Mouse (Mus musculus) MEL (cell line): Measurements from ENCODE around the gene Myh2. TPM values are rescaled to one million over a fixed set of nuclear protein-coding genes. Genes with fewer than 3 reads are reported as not detected.

Experiments used
- DNase-seq: peaks from one replicate; pipeline ENCODE4 v3.0.0; 2011; ENCODE audit warnings: low read depth, low spot score
- H3K27ac ChIP-seq: 2 replicates; pipeline ENCODE4 v1.5.1; 2012; ENCODE audit warnings: low read depth, mild to moderate bottlenecking, control low read depth, low read length, moderate library complexity; ENCODE audit not compliant: control insufficient read depth
- H3K27me3 ChIP-seq, 2 experiments: fragments of 150-350 bp in 1 of 2; sonication (generic) in 1 of 2; 2 replicates each; pipeline ENCODE4 v1.6.1; 2012; ENCODE audit warnings: low read length in 2 of 2, mild to moderate bottlenecking in 2 of 2, improper control_type of control experiment in 1 of 2, moderate library complexity in 1 of 2; ENCODE audit not compliant: insufficient read depth in 2 of 2, control insufficient read depth in 1 of 2
- H3K36me3 ChIP-seq, 2 experiments: 2 replicates each; pipeline ENCODE4 v1.6.1; 2012 to 2014; ENCODE audit warnings: low read length in 2 of 2, improper control_type of control experiment in 1 of 2, inconsistent platforms in 1 of 2, mild to moderate bottlenecking in 1 of 2; ENCODE audit not compliant: insufficient read depth in 2 of 2, control insufficient read depth in 1 of 2
- H3K4me1 ChIP-seq, 2 experiments: fragments of 150-350 bp in 1 of 2; sonication (generic) in 1 of 2; 2 replicates each; pipeline ENCODE4 v1.6.1; 2012; ENCODE audit warnings: low read length in 2 of 2, improper control_type of control experiment in 1 of 2, mild to moderate bottlenecking in 1 of 2; ENCODE audit not compliant: insufficient read depth in 2 of 2, control insufficient read depth in 1 of 2
- H3K4me3 ChIP-seq, 2 experiments: fragments of 150-350 bp in 1 of 2; sonication (generic) in 1 of 2; 2 replicates each; pipeline ENCODE4 v1.5.1; 2012; ENCODE audit warnings: low read depth in 2 of 2, low read length in 2 of 2, mild to moderate bottlenecking in 2 of 2, moderate library complexity in 2 of 2, control low read depth in 1 of 2, improper control_type of control experiment in 1 of 2; ENCODE audit not compliant: control insufficient read depth in 1 of 2, insufficient read depth in 1 of 2
- H3K79me2 ChIP-seq: 2 replicates; pipeline ENCODE4 v1.6.1; 2012; ENCODE audit warnings: mild to moderate bottlenecking, low read length, moderate library complexity; ENCODE audit not compliant: control insufficient read depth, poor library complexity, insufficient read depth
- H3K9ac ChIP-seq: 2 replicates; pipeline ENCODE4 v1.6.1; 2012; ENCODE audit warnings: low read depth, mild to moderate bottlenecking, control low read depth, low read length, moderate library complexity; ENCODE audit not compliant: control insufficient read depth, poor library complexity, severe bottlenecking
- H3K9me3 ChIP-seq: fragments of 150-350 bp; sonication (generic); replicated peaks from 2 replicates; pipeline ENCODE4 v1.6.1; 2012; ENCODE audit warnings: mild to moderate bottlenecking, low read length, improper control_type of control experiment, moderate library complexity; ENCODE audit not compliant: insufficient read depth
- ELF1 ChIP-seq: IDR thresholded peaks from 2 replicates; pipeline ENCODE4 v1.6.1; 2014; ENCODE audit warnings: low read depth, mild to moderate bottlenecking, inconsistent platforms, low read length, improper control_type of control experiment, moderate library complexity
- KAT2A ChIP-seq: conservative IDR thresholded peaks from 2 replicates; pipeline ENCODE4 v1.6.1; 2012; ENCODE audit warnings: low read depth, low read length, improper control_type of control experiment, inconsistent platforms
- MEF2A ChIP-seq: IDR thresholded peaks from 2 replicates; pipeline ENCODE4 v1.6.1; 2014; ENCODE audit warnings: low read depth, mild to moderate bottlenecking, inconsistent platforms, low read length, improper control_type of control experiment; ENCODE audit not compliant: poor library complexity, insufficient replicate concordance, severe bottlenecking; ENCODE audit errors: extremely low read depth
- MYB ChIP-seq: IDR thresholded peaks from 2 replicates; pipeline ENCODE4 v1.6.1; 2011; ENCODE audit warnings: mild to moderate bottlenecking, low read depth, low read length, improper control_type of control experiment
- POLR2AphosphoS5 ChIP-seq: IDR thresholded peaks from 2 replicates; pipeline ENCODE4 v1.6.1; 2012; ENCODE audit warnings: low read depth, borderline replicate concordance, mild to moderate bottlenecking, inconsistent platforms, low read length, moderate library complexity, mixed read lengths
- RAD21 ChIP-seq: IDR thresholded peaks from 2 replicates; pipeline ENCODE4 v1.6.1; 2011; ENCODE audit warnings: mild to moderate bottlenecking, low read depth, low read length, improper control_type of control experiment
- SIN3A ChIP-seq: IDR thresholded peaks from 2 replicates; pipeline ENCODE4 v1.6.1; 2012; ENCODE audit warnings: low read length, improper control_type of control experiment, inconsistent platforms
- SMC3 ChIP-seq: IDR thresholded peaks from 2 replicates; pipeline ENCODE4 v1.6.1; 2011; ENCODE audit warnings: low read depth, low read length, improper control_type of control experiment
- TBP ChIP-seq: IDR thresholded peaks from 2 replicates; pipeline ENCODE4 v1.8.0; 2011; ENCODE audit warnings: low read depth, low read length, improper control_type of control experiment
- UBTF ChIP-seq: IDR thresholded peaks from 2 replicates; pipeline ENCODE4 v1.6.1; 2012; ENCODE audit warnings: low read depth, mild to moderate bottlenecking, inconsistent platforms, low read length, improper control_type of control experiment, moderate library complexity, borderline replicate concordance; ENCODE audit not compliant: insufficient read depth
- USF1 ChIP-seq: IDR thresholded peaks from 2 replicates; pipeline ENCODE4 v1.6.1; 2014; ENCODE audit warnings: low read depth, mild to moderate bottlenecking, inconsistent platforms, low read length, improper control_type of control experiment, moderate library complexity
- USF2 ChIP-seq, 2 experiments: IDR thresholded peaks; 2 replicates each; pipeline ENCODE4 v1.6.1; 2011 to 2012; ENCODE audit warnings: improper control_type of control experiment in 2 of 2, low read length in 2 of 2, borderline replicate concordance in 1 of 2, inconsistent platforms in 1 of 2, low read depth in 1 of 2, mild to moderate bottlenecking in 1 of 2; ENCODE audit not compliant: insufficient read depth in 1 of 2
- ZKSCAN1 ChIP-seq: IDR thresholded peaks from 2 replicates; pipeline ENCODE4 v1.6.1; 2012; ENCODE audit warnings: low read depth, mild to moderate bottlenecking, inconsistent platforms, low read length, improper control_type of control experiment, moderate library complexity
- ZMIZ1 ChIP-seq: IDR thresholded peaks from 2 replicates; pipeline ENCODE4 v1.6.1; 2012; ENCODE audit warnings: low read depth, mild to moderate bottlenecking, inconsistent platforms, low read length, improper control_type of control experiment, moderate library complexity
- polyA plus RNA-seq, 2 experiments: library from polyadenylated mRNA; stranded (reverse) in 1 of 2; unstranded in 1 of 2; fragments of >175 nt in 1 of 2; fragments of >200 nt in 1 of 2; gene quantifications; 2 replicates each; pipeline versions ENCODE4 v1.2.1 to v1.2.4; 2012; ENCODE audit warnings: low replicate concordance in 2 of 2, low read depth in 1 of 2; ENCODE audit not compliant: insufficient read length in 2 of 2, insufficient read depth in 1 of 2, missing spikeins in 1 of 2
- total RNA-seq: library from RNA; depleted of rRNA; stranded (reverse); fragments of 300-350 nt; gene quantifications from 2 replicates; pipeline ENCODE4 v1.2.3, GENCODE M21; 2012; rRNA removed

Gene Myh2
- not detected in 2 replicates for total RNA-seq
- polyA plus RNA-seq = not detected

DNA sequence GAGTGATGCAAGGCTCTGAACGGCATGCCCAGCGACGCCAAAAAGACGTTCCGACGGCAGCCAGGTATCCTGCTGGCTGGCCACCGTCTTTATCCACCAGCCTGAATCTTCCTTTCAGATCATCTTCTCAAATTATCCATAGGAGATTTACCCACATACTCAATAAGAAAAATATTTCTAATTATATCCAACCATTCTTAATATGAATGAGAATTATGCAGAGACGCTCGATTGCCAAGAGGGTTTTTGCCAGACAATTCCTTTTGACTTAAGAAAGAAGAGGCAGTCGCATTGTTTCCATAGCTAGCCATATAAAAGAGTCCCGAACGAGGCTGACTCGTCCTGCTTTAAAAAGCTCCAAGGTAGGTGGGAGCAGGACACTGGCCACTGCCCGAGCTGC lies at the start of gene Myh2:
Gene Myh2, plus strand, starts transcription at position 301 of the 400 bp plus-strand sequence.
- Histone ChIP-seq H3K79me2 (no peaks in the 10 kb centered on the region), H3K9ac (no peak within 1 kb of the TSS), H3K4me3 (no peak within 1 kb of the TSS), H3K9me3 (no peaks in the 10 kb centered on the region), H3K36me3 (no peaks in the 10 kb centered on the region), H3K4me1 (no peaks in the 10 kb centered on the region), H3K27me3 (no peaks in the 10 kb centered on the region; a peak in 1 of 4 replicates), H3K27ac (no peak within 1 kb of the TSS)
- DNase-seq = no peak
- TF ChIP-seq MEF2A (no peak), USF1 (no peak), KAT2A (no peak), MYB (no peak), ELF1 (no peak), ZMIZ1 (no peak), USF2 (IDR thresholded peaks at IDR 0.05; ENCODE audit: borderline replicate concordance in 1 of 2, insufficient read depth in 1 of 2, low read depth in 1 of 2, low read length in 2 of 2) (no peak), POLR2AphosphoS5 (no peak)

DNA sequence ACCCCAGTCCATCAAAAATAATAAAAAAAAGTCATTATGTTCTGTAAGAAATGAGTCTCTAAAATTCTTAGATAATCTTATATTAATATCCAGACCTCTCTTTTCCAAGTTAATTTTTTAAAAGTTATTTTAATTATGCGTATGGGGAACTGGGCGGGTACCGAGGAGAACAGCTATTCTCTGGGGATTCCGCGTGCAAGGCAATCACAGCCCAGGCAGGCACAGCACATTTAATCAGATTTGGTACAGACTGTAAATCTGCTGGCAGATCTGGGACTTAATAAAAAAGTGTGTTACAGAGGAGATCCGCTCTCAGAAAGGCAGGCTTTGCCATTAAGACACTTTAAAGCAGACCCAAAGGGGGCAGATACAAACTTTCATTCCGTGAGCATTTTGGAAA lies 45.9 kb upstream of the Myh2 start:
- no peak for TF ChIP-seq MYB
- TF ChIP-seq TBP = no peak
- no peak for TF ChIP-seq ZKSCAN1
- TF ChIP-seq UBTF = no peak
- TF ChIP-seq POLR2AphosphoS5 = no peak
- TF ChIP-seq MEF2A = no peak
- TF ChIP-seq ZMIZ1 = no peak
- no peak for TF ChIP-seq RAD21
- no peak for TF ChIP-seq SMC3
- TF ChIP-seq SIN3A = no peak
- H3K9ac ChIP-seq = no peak overlapping the region

More for the DNA sequence above, 45.9 kb upstream of the Myh2 start:
- Histone ChIP-seq H3K4me1 (no peaks in the 10 kb centered on the region), H3K27me3 (no peaks in the 10 kb centered on the region), H3K36me3 (no peaks in the 10 kb centered on the region), H3K9me3 (no peaks in the 10 kb centered on the region), H3K4me3 (no peak overlapping the region), H3K79me2 (no peaks in the 10 kb centered on the region), H3K27ac (no peak overlapping the region)
- DNase-seq = no peak
